Mouse (Mus musculus) MEL (cell line): ENCODE measurements around the gene Fancc. TPM values are rescaled to one million over a fixed set of nuclear protein-coding genes. Genes with fewer than 3 reads are reported as not detected.

Source experiments
- DNase-seq: peaks from one replicate; pipeline ENCODE4 v3.0.0; 2011; ENCODE audit warnings: low read depth, low spot score
- H3K27ac ChIP-seq: 2 replicates; pipeline ENCODE4 v1.5.1; 2012; ENCODE audit warnings: low read depth, mild to moderate bottlenecking, control low read depth, low read length, moderate library complexity; ENCODE audit not compliant: control insufficient read depth
- H3K27me3 ChIP-seq, 2 experiments: fragments of 150-350 bp in 1 of 2; sonication (generic) in 1 of 2; 2 replicates each; pipeline ENCODE4 v1.6.1; 2012; ENCODE audit warnings: low read length in 2 of 2, mild to moderate bottlenecking in 2 of 2, improper control_type of control experiment in 1 of 2, moderate library complexity in 1 of 2; ENCODE audit not compliant: insufficient read depth in 2 of 2, control insufficient read depth in 1 of 2
- H3K36me3 ChIP-seq, 2 experiments: 2 replicates each; pipeline ENCODE4 v1.6.1; 2012 to 2014; ENCODE audit warnings: low read length in 2 of 2, improper control_type of control experiment in 1 of 2, inconsistent platforms in 1 of 2, mild to moderate bottlenecking in 1 of 2; ENCODE audit not compliant: insufficient read depth in 2 of 2, control insufficient read depth in 1 of 2
- H3K4me1 ChIP-seq, 2 experiments: fragments of 150-350 bp in 1 of 2; sonication (generic) in 1 of 2; 2 replicates each; pipeline ENCODE4 v1.6.1; 2012; ENCODE audit warnings: low read length in 2 of 2, improper control_type of control experiment in 1 of 2, mild to moderate bottlenecking in 1 of 2; ENCODE audit not compliant: insufficient read depth in 2 of 2, control insufficient read depth in 1 of 2
- H3K4me3 ChIP-seq, 2 experiments: fragments of 150-350 bp in 1 of 2; sonication (generic) in 1 of 2; 2 replicates each; pipeline ENCODE4 v1.5.1; 2012; ENCODE audit warnings: low read depth in 2 of 2, low read length in 2 of 2, mild to moderate bottlenecking in 2 of 2, moderate library complexity in 2 of 2, control low read depth in 1 of 2, improper control_type of control experiment in 1 of 2; ENCODE audit not compliant: control insufficient read depth in 1 of 2, insufficient read depth in 1 of 2
- H3K79me2 ChIP-seq: 2 replicates; pipeline ENCODE4 v1.6.1; 2012; ENCODE audit warnings: mild to moderate bottlenecking, low read length, moderate library complexity; ENCODE audit not compliant: control insufficient read depth, poor library complexity, insufficient read depth
- H3K9ac ChIP-seq: 2 replicates; pipeline ENCODE4 v1.6.1; 2012; ENCODE audit warnings: low read depth, mild to moderate bottlenecking, control low read depth, low read length, moderate library complexity; ENCODE audit not compliant: control insufficient read depth, poor library complexity, severe bottlenecking
- H3K9me3 ChIP-seq: fragments of 150-350 bp; sonication (generic); replicated peaks from 2 replicates; pipeline ENCODE4 v1.6.1; 2012; ENCODE audit warnings: mild to moderate bottlenecking, low read length, improper control_type of control experiment, moderate library complexity; ENCODE audit not compliant: insufficient read depth
- CTCF ChIP-seq, 3 experiments: IDR thresholded peaks in 2 of 3; conservative IDR thresholded peaks in 1 of 3; 2 replicates each; pipeline ENCODE4 v1.5.1; 2011 to 2012; ENCODE audit warnings: low read length in 3 of 3, low read depth in 2 of 3, mild to moderate bottlenecking in 2 of 3, improper control_type of control experiment in 1 of 3, inconsistent platforms in 1 of 3, mixed read lengths in 1 of 3, moderate library complexity in 1 of 3; ENCODE audit not compliant: control insufficient read depth in 1 of 3, insufficient read depth in 1 of 3, poor library complexity in 1 of 3, severe bottlenecking in 1 of 3
- E2F4 ChIP-seq: IDR thresholded peaks from 2 replicates; pipeline ENCODE4 v1.6.1; 2011; ENCODE audit warnings: low read depth, low read length, improper control_type of control experiment, borderline replicate concordance
- ELF1 ChIP-seq: IDR thresholded peaks from 2 replicates; pipeline ENCODE4 v1.6.1; 2014; ENCODE audit warnings: low read depth, mild to moderate bottlenecking, inconsistent platforms, low read length, improper control_type of control experiment, moderate library complexity
- EP300 ChIP-seq, 2 experiments: IDR thresholded peaks; 2 replicates each; pipeline ENCODE4 v1.6.1; 2011; ENCODE audit warnings: improper control_type of control experiment in 2 of 2, low read length in 2 of 2, low read depth in 1 of 2, mild to moderate bottlenecking in 1 of 2
- ETS1 ChIP-seq: IDR thresholded peaks from 2 replicates; pipeline ENCODE4 v1.6.1; 2012; ENCODE audit warnings: low read depth, mild to moderate bottlenecking, inconsistent platforms, low read length, improper control_type of control experiment, moderate library complexity
- GABPA ChIP-seq: IDR thresholded peaks from 2 replicates; pipeline ENCODE4 v1.6.1; 2012; ENCODE audit warnings: low read depth, mild to moderate bottlenecking, inconsistent platforms, low read length, improper control_type of control experiment, moderate library complexity
- HCFC1 ChIP-seq: IDR thresholded peaks from 2 replicates; pipeline ENCODE4 v1.6.1; 2012; ENCODE audit warnings: low read depth, mild to moderate bottlenecking, inconsistent platforms, low read length, improper control_type of control experiment, moderate library complexity
- JUND ChIP-seq: IDR thresholded peaks from 2 replicates; pipeline ENCODE4 v1.6.1; 2011; ENCODE audit warnings: low read depth, mild to moderate bottlenecking, improper control_type of control experiment, low read length
- KAT2A ChIP-seq: conservative IDR thresholded peaks from 2 replicates; pipeline ENCODE4 v1.6.1; 2012; ENCODE audit warnings: low read depth, low read length, improper control_type of control experiment, inconsistent platforms
- MAZ ChIP-seq: IDR thresholded peaks from 2 replicates; pipeline ENCODE4 v1.6.1; 2012; ENCODE audit warnings: low read depth, mild to moderate bottlenecking, inconsistent platforms, low read length, improper control_type of control experiment
- MEF2A ChIP-seq: IDR thresholded peaks from 2 replicates; pipeline ENCODE4 v1.6.1; 2014; ENCODE audit warnings: low read depth, mild to moderate bottlenecking, inconsistent platforms, low read length, improper control_type of control experiment; ENCODE audit not compliant: poor library complexity, insufficient replicate concordance, severe bottlenecking; ENCODE audit errors: extremely low read depth
- MXI1 ChIP-seq: IDR thresholded peaks from 2 replicates; pipeline ENCODE4 v1.6.1; 2011; ENCODE audit warnings: mild to moderate bottlenecking, low read depth, low read length, improper control_type of control experiment
- MYC ChIP-seq: IDR thresholded peaks from 2 replicates; pipeline ENCODE4 v1.6.1; 2011; ENCODE audit warnings: low read depth, mild to moderate bottlenecking, low read length, improper control_type of control experiment, moderate library complexity
- NELFE ChIP-seq: IDR thresholded peaks from 2 replicates; pipeline ENCODE4 v1.6.1; 2011; ENCODE audit warnings: low read depth, low read length, improper control_type of control experiment
- POLR2A ChIP-seq, 2 experiments: IDR thresholded peaks; 2 replicates each; pipeline ENCODE4 v1.6.1; 2011 to 2012; ENCODE audit warnings: low read length in 2 of 2, mild to moderate bottlenecking in 2 of 2, control low read depth in 1 of 2, improper control_type of control experiment in 1 of 2, low read depth in 1 of 2, moderate library complexity in 1 of 2; ENCODE audit not compliant: control insufficient read depth in 1 of 2, insufficient read depth in 1 of 2, poor library complexity in 1 of 2
- POLR2AphosphoS2 ChIP-seq: IDR thresholded peaks from 2 replicates; pipeline ENCODE4 v1.6.1; 2011; ENCODE audit warnings: low read length, improper control_type of control experiment
- POLR2AphosphoS5 ChIP-seq: IDR thresholded peaks from 2 replicates; pipeline ENCODE4 v1.6.1; 2012; ENCODE audit warnings: low read depth, borderline replicate concordance, mild to moderate bottlenecking, inconsistent platforms, low read length, moderate library complexity, mixed read lengths
- RAD21 ChIP-seq: IDR thresholded peaks from 2 replicates; pipeline ENCODE4 v1.6.1; 2011; ENCODE audit warnings: mild to moderate bottlenecking, low read depth, low read length, improper control_type of control experiment
- SMC3 ChIP-seq: IDR thresholded peaks from 2 replicates; pipeline ENCODE4 v1.6.1; 2011; ENCODE audit warnings: low read depth, low read length, improper control_type of control experiment
- TAL1 ChIP-seq: IDR thresholded peaks from 2 replicates; pipeline ENCODE4 v1.6.1; 2012; ENCODE audit warnings: mild to moderate bottlenecking, inconsistent platforms, low read length, moderate library complexity, mixed read lengths
- TBP ChIP-seq: IDR thresholded peaks from 2 replicates; pipeline ENCODE4 v1.8.0; 2011; ENCODE audit warnings: low read depth, low read length, improper control_type of control experiment
- TCF12 ChIP-seq: IDR thresholded peaks from 2 replicates; pipeline ENCODE4 v1.6.1; 2014; ENCODE audit warnings: low read depth, mild to moderate bottlenecking, inconsistent platforms, low read length, improper control_type of control experiment, moderate library complexity
- UBTF ChIP-seq: IDR thresholded peaks from 2 replicates; pipeline ENCODE4 v1.6.1; 2012; ENCODE audit warnings: low read depth, mild to moderate bottlenecking, inconsistent platforms, low read length, improper control_type of control experiment, moderate library complexity, borderline replicate concordance; ENCODE audit not compliant: insufficient read depth
- USF1 ChIP-seq: IDR thresholded peaks from 2 replicates; pipeline ENCODE4 v1.6.1; 2014; ENCODE audit warnings: low read depth, mild to moderate bottlenecking, inconsistent platforms, low read length, improper control_type of control experiment, moderate library complexity
- USF2 ChIP-seq, 2 experiments: IDR thresholded peaks; 2 replicates each; pipeline ENCODE4 v1.6.1; 2011 to 2012; ENCODE audit warnings: improper control_type of control experiment in 2 of 2, low read length in 2 of 2, borderline replicate concordance in 1 of 2, inconsistent platforms in 1 of 2, low read depth in 1 of 2, mild to moderate bottlenecking in 1 of 2; ENCODE audit not compliant: insufficient read depth in 1 of 2
- ZC3H11A ChIP-seq: IDR thresholded peaks from 2 replicates; pipeline ENCODE4 v1.6.1; 2012; ENCODE audit warnings: low read depth, mild to moderate bottlenecking, inconsistent platforms, low read length, improper control_type of control experiment
- ZKSCAN1 ChIP-seq: IDR thresholded peaks from 2 replicates; pipeline ENCODE4 v1.6.1; 2012; ENCODE audit warnings: low read depth, mild to moderate bottlenecking, inconsistent platforms, low read length, improper control_type of control experiment, moderate library complexity
- ZMIZ1 ChIP-seq: IDR thresholded peaks from 2 replicates; pipeline ENCODE4 v1.6.1; 2012; ENCODE audit warnings: low read depth, mild to moderate bottlenecking, inconsistent platforms, low read length, improper control_type of control experiment, moderate library complexity
- ZNF384 ChIP-seq: IDR thresholded peaks from 2 replicates; pipeline ENCODE4 v1.6.1; 2012; ENCODE audit warnings: low read depth, mild to moderate bottlenecking, inconsistent platforms, low read length, improper control_type of control experiment
- polyA plus RNA-seq, 2 experiments: library from polyadenylated mRNA; stranded (reverse) in 1 of 2; unstranded in 1 of 2; fragments of >175 nt in 1 of 2; fragments of >200 nt in 1 of 2; gene quantifications; 2 replicates each; pipeline versions ENCODE4 v1.2.1 to v1.2.4; 2012; ENCODE audit warnings: low replicate concordance in 2 of 2, low read depth in 1 of 2; ENCODE audit not compliant: insufficient read length in 2 of 2, insufficient read depth in 1 of 2, missing spikeins in 1 of 2
- total RNA-seq: library from RNA; depleted of rRNA; stranded (reverse); fragments of 300-350 nt; gene quantifications from 2 replicates; pipeline ENCODE4 v1.2.3, GENCODE M21; 2012

Gene Fancc
- total and polyA plus RNA-seq, 3 experiments, result 4.0 to 5.5 TPM; not detected in 1

GRCm38 (mm10) chr13:63356558-63356957 lies 140.5 kb downstream of the Fancc start:
- no peaks in the 10 kb centered on the region for H3K27me3 ChIP-seq
- H3K27ac ChIP-seq, result no peak overlapping the region
- peaks cover 0 to under 1% of the 10 kb centered on the region in 2 experiments; a peak in 1 of 4 replicates for H3K36me3 ChIP-seq
- H3K4me3 ChIP-seq, result no peak overlapping the region
- no peak overlapping the region for H3K9ac ChIP-seq
- DNase-seq, result peak; percentile 78
- no peaks in the 10 kb centered on the region for H3K9me3 ChIP-seq
- no peaks in the 10 kb centered on the region for H3K79me2 ChIP-seq
- no peak for TF ChIP-seq TAL1
- no peak for TF ChIP-seq USF1
- TF ChIP-seq KAT2A, result no peak
- no peak for TF ChIP-seq TCF12
- TF ChIP-seq ZNF384, result peak; percentile 36; the same call in 1 of the 2 replicates
- TF ChIP-seq EP300 (IDR thresholded peaks at IDR 0.05; ENCODE audit: low read depth in 1 of 2, low read length in 2 of 2), result no peak
- no peak for TF ChIP-seq NELFE
- no peak for TF ChIP-seq MYC
- TF ChIP-seq POLR2AphosphoS2, result no peak
- no peak for TF ChIP-seq POLR2A (IDR thresholded peaks at IDR 0.05; ENCODE audit: control insufficient read depth in 1 of 2, insufficient read depth in 1 of 2, low read depth in 1 of 2, low read length in 2 of 2, poor library complexity in 1 of 2)
- no peak for TF ChIP-seq HCFC1
- no peak for TF ChIP-seq ZMIZ1
- no peak for TF ChIP-seq TBP
- no peak for TF ChIP-seq MAZ
- no peak for TF ChIP-seq JUND
- no peak for TF ChIP-seq ZKSCAN1
- TF ChIP-seq USF2 (IDR thresholded peaks at IDR 0.05; ENCODE audit: borderline replicate concordance in 1 of 2, insufficient read depth in 1 of 2, low read depth in 1 of 2, low read length in 2 of 2), result no peak
- no peak for TF ChIP-seq POLR2AphosphoS5
- TF ChIP-seq MEF2A, result no peak
- TF ChIP-seq GABPA, result no peak
- TF ChIP-seq CTCF (IDR thresholded peaks at IDR 0.05 in 2 of 3, conservative IDR thresholded peaks at IDR 0.05 in 1 of 3; ENCODE audit: control insufficient read depth in 1 of 3, insufficient read depth in 1 of 3, low read depth in 2 of 3, low read length in 3 of 3, poor library complexity in 1 of 3, severe bottlenecking in 1 of 3), result peak; percentile 40 to 98 (median 80); a peak in 5 of 6 replicates
- no peak for TF ChIP-seq ETS1
- TF ChIP-seq ZC3H11A, result peak; percentile 52
- TF ChIP-seq MXI1, result no peak
- TF ChIP-seq RAD21, result peak; percentile 65
- no peak for TF ChIP-seq UBTF
- TF ChIP-seq ELF1, result no peak
- no peak for TF ChIP-seq E2F4
- TF ChIP-seq SMC3, result peak; percentile 93
- TF ChIP-seq, all 39 proteins: peak for 5
- peaks cover under 1 to 1% of the 10 kb centered on the region in 2 experiments; a peak in 2 of 4 replicates for H3K4me1 ChIP-seq
